Mouse (Mus musculus) megakaryocyte, embryonic 14.5 days (primary cell): Measurements from ENCODE around the gene Adat1. TPM values are rescaled to one million over a fixed set of nuclear protein-coding genes. Genes with fewer than 3 reads are reported as not detected.

ENCODE experiments used
- H3K27me3 ChIP-seq: replicated peaks from 2 replicates; pipeline ENCODE3; 2012; ENCODE audit warnings: inconsistent platforms
- H3K36me3 ChIP-seq: replicated peaks from 2 replicates; pipeline ENCODE3; 2012; ENCODE audit warnings: low read length, inconsistent platforms, mixed read lengths
- H3K4me1 ChIP-seq: 2 replicates; pipeline ENCODE4 v1.6.1; 2012; ENCODE audit warnings: inconsistent platforms
- H3K4me3 ChIP-seq: replicated peaks from 2 replicates; pipeline ENCODE3; 2012; ENCODE audit warnings: moderate library complexity, mild to moderate bottlenecking, inconsistent platforms
- H3K9me3 ChIP-seq: 2 replicates; pipeline ENCODE4 v1.6.1; 2012; ENCODE audit warnings: inconsistent platforms
- FLI1 ChIP-seq: IDR thresholded peaks from 2 replicates; pipeline ENCODE4 v1.6.1; 2012; ENCODE audit warnings: low read length, inconsistent platforms, mixed read lengths
- GATA1 ChIP-seq: IDR thresholded peaks from 3 replicates; pipeline ENCODE4 v1.6.1; 2012; ENCODE audit warnings: mixed read lengths, low read length, inconsistent platforms, borderline replicate concordance
- polyA plus RNA-seq: library from polyadenylated mRNA; stranded (reverse); fragments of >175 nt; gene quantifications from 2 replicates; pipeline ENCODE4 v1.2.3, GENCODE M21; 2012; ENCODE audit warnings: low replicate concordance; ENCODE audit not compliant: insufficient read depth

The Adat1 gene
- polyA plus RNA-seq, 1 experiment, result 0.40 TPM

- Histone ChIP-seq H3K27me3 (no peaks in the 10 kb centered on the region), H3K4me3 (no peak overlapping the region), H3K9me3 (no peaks in the 10 kb centered on the region), H3K36me3 (peaks cover 61% of the 10 kb centered on the region), H3K4me1 (peaks cover 38% of the 10 kb centered on the region)
- TF ChIP-seq GATA1 (no peak), FLI1 (no peak)
These were observed 30.8 kb downstream of the Adat1 start for GRCm38 (mm10) chr8:111961330-111961729.

GRCm38 (mm10) chr8:111960591-111961321 lies 31.3 kb downstream of the Adat1 start:
- Histone ChIP-seq H3K4me3 (peak overlapping the region; percentile 26), H3K4me1 (peaks cover 32% of the 10 kb centered on the region), H3K27me3 (no peaks in the 10 kb centered on the region), H3K36me3 (peaks cover 63% of the 10 kb centered on the region), H3K9me3 (no peaks in the 10 kb centered on the region)
- no peak for TF ChIP-seq GATA1
- TF ChIP-seq FLI1, result no peak

DNA sequence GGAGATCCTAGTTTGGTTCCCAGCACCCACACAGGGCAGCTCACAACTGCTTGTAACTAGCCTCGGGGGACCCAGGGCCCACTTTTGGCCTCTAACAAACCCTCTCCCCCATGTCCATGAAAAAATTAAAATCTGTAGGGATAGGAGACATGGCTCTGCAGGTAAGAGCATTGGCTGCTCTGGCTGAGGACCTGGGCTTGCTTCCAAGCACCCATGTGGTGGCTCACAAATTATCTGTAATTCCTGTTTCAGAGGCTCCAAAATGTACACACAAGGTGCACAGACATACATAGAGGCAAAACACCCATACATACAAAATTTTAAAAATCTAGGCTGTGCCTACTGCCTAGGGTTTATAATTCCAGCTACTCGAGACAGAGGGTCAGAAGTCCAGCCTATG lies 34.9 kb downstream of the Adat1 start:
- Histone ChIP-seq H3K4me1 (peaks cover 17% of the 10 kb centered on the region), H3K27me3 (no peaks in the 10 kb centered on the region), H3K36me3 (peaks cover 79% of the 10 kb centered on the region), H3K4me3 (no peak overlapping the region), H3K9me3 (no peaks in the 10 kb centered on the region)
- TF ChIP-seq FLI1 (no peak), GATA1 (no peak)

DNA sequence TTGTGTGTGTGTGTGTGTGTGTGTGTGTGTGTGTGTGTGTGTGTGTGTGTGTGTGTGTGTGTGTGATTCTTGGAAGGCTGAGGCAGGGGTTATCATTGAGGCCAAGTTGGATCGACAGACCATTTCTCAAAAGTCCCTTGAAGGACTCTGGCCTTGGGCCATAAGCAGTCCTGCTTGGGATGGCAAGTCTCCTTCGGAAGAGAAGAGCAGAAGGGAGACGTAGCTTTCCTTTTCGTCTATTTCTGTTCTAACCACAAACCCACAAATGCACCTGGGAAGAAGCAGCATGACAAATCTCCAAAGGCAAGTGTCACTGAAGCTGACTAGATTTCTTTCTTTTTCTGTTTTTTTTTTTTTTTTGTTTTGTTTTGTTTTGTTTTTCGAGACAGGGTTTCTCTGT lies 36.2 kb downstream of the Adat1 start:
- TF ChIP-seq FLI1 (no peak), GATA1 (no peak)

DNA sequence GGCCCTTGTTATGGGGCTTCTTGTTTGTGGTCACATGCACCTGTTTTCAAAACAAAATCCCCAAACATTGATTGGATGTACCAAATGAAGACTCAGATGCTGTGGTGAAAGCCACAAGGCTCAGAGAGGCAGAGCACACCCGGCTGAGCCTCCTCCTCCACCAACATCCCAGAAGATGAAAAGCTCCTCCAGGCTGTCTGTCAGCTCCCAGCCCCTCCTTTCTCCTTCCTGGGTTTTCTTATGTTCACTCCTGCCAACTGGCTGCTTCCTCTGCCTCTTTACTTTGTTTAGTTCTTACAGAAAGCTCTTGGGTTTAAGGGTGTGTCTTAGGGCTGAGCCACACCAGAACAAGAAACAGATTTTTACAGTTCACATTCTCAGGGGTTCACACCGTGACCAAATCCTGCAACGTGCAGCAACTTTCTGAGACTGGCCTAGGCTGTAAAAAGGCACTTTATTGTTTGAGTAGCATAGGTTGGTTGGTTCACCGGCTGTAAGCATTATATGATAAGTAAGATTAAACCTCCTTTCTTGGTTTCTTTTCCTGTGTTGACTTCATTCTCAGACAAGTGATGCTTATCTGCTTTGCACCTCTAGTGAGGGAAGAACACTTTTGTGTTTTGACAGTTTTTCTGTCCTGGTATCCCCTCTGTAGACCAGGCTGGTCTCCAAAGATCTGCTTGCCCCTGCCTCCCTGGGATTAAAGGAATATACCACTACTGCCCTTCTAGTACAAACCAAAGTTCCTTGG lies 37.1 kb downstream of the Adat1 start:
- TF ChIP-seq FLI1 (no peak), GATA1 (no peak)
- Histone ChIP-seq H3K4me1 (no peaks in the 10 kb centered on the region; the same call in none of the 2 replicates), H3K4me3 (no peak overlapping the region), H3K27me3 (no peaks in the 10 kb centered on the region), H3K36me3 (peaks cover 85% of the 10 kb centered on the region), H3K9me3 (no peaks in the 10 kb centered on the region)

More for the DNA sequence above, 36.2 kb downstream of the Adat1 start:
- no peak overlapping the region for H3K4me3 ChIP-seq
- no peaks in the 10 kb centered on the region for H3K27me3 ChIP-seq
- H3K36me3 ChIP-seq, result peaks cover 87% of the 10 kb centered on the region
- no peaks in the 10 kb centered on the region for H3K9me3 ChIP-seq
- peaks cover 8% of the 10 kb centered on the region for H3K4me1 ChIP-seq

DNA sequence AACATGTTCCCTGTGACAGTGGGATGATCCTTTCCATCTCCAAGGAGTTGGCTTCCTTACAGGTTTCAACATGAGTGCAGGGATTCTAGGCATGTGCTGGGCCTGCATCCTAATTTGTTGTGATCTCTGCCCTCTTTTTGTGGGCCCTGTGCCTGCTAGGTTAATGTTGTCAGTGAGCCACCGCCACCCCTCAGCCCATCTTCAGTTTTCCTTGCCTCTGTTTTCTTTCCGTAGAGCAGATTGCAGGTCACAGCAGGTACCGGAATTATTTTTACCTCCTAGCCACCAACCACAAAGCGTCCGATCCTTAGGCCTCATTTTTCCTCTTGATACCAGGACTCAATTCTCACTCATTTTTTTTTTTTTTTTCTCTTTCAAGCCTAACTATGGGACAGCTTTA lies 40.2 kb downstream of the Adat1 start:
- Histone ChIP-seq H3K4me3 (no peak overlapping the region), H3K4me1 (peaks cover 4% of the 10 kb centered on the region), H3K36me3 (peaks cover 83% of the 10 kb centered on the region), H3K27me3 (no peaks in the 10 kb centered on the region), H3K9me3 (no peaks in the 10 kb centered on the region)
- TF ChIP-seq GATA1 (no peak), FLI1 (no peak)

DNA sequence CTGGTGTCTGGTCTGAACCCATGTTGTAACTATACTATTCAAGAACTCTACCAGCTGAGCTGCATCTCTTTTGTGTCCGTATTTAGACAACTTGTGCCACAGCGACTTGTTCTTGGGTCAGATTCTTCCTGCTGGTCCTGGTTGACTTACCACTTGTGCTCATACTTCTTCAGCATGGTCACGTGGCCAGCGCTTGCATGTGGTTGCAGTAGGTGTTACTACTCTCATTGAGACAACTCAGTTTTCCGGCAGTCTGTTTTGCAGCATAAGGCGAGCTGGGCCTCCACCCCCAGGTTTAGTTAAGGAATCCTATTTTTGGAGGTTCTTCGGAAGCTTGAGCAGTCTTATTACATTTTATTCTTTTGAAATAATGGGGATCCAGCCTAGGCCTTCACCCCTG lies 40.8 kb downstream of the Adat1 start:
- H3K9me3 ChIP-seq, result no peaks in the 10 kb centered on the region
- H3K4me3 ChIP-seq, result no peak overlapping the region
- H3K27me3 ChIP-seq, result no peaks in the 10 kb centered on the region
- TF ChIP-seq FLI1, result no peak
- TF ChIP-seq GATA1, result no peak
- peaks cover 4% of the 10 kb centered on the region for H3K4me1 ChIP-seq
- H3K36me3 ChIP-seq, result peaks cover 83% of the 10 kb centered on the region

- TF ChIP-seq FLI1, result no peak
- no peak for TF ChIP-seq GATA1
- no peaks in the 10 kb centered on the region for H3K9me3 ChIP-seq
- H3K36me3 ChIP-seq, result peaks cover 84% of the 10 kb centered on the region
- H3K4me1 ChIP-seq, result peaks cover 4% of the 10 kb centered on the region
- H3K4me3 ChIP-seq, result no peak overlapping the region
- no peaks in the 10 kb centered on the region for H3K27me3 ChIP-seq
These were observed 41.3 kb downstream of the Adat1 start for GRCm38 (mm10) chr8:111950846-111951245.

DNA sequence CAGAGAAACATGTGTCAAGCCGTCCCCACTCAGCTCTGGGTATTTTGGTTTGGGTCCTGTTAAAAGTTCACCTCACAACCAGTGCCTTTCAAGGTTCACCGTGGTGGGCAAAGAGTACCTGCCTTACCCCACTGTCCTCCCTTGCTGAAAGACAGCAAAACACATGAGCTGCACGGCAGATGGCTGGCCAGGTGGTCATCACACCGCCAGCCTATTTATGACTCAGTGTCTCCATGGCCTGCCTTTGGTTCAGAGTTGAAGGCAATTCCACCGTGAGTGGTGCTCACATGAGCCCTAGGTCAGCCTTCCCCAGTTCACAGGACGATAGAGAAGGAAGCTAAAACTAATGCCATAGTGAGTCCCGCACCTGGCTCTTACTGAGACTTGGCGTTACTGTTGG lies 44.1 kb downstream of the Adat1 start:
- peaks cover 10% of the 10 kb centered on the region for H3K4me1 ChIP-seq
- TF ChIP-seq GATA1 (no peak), FLI1 (no peak)
- no peaks in the 10 kb centered on the region for H3K27me3 ChIP-seq
- H3K36me3 ChIP-seq, result peaks cover 86% of the 10 kb centered on the region
- no peak overlapping the region for H3K4me3 ChIP-seq
- H3K9me3 ChIP-seq, result no peaks in the 10 kb centered on the region

DNA sequence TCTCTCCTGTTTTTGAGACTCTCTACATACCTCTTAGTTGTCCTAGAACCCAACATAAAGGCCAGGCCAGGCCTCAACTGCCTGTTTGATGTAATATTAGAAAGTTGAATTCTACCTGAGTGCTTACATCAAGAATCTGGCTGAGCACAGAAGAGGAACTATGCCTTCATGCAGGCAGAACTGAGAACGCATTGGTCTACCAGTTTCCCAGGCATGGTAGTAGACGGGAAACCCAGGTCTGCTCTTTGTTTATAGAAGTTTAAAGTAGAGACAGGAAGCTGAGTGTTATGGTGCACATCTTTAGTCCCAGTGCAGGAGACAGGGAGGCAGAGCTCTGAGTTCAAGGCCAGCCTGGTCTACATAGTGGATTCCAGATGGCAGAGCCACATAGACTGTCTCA lies 45.0 kb downstream of the Adat1 start:
- H3K9me3 ChIP-seq, result no peaks in the 10 kb centered on the region
- peaks cover 88% of the 10 kb centered on the region for H3K36me3 ChIP-seq
- no peak for TF ChIP-seq GATA1
- TF ChIP-seq FLI1, result no peak

More for the DNA sequence above, 45.0 kb downstream of the Adat1 start:
- H3K4me3 ChIP-seq, result no peak overlapping the region
- H3K27me3 ChIP-seq, result no peaks in the 10 kb centered on the region
- peaks cover 13% of the 10 kb centered on the region for H3K4me1 ChIP-seq
